Mouse (Mus musculus): ENCODE results near the gene Nkiras2.
A peak's percentile ranks its signal among the peaks of the same experiment; 100 is the strongest.

Gene Nkiras2

GRCm38 (mm10) chr11:100628056-100628455 lies 9.0 kb downstream of the Nkiras2 start:
- DNase-seq (ENCODE audit: low read depth, low spot score), result no peak

DNA sequence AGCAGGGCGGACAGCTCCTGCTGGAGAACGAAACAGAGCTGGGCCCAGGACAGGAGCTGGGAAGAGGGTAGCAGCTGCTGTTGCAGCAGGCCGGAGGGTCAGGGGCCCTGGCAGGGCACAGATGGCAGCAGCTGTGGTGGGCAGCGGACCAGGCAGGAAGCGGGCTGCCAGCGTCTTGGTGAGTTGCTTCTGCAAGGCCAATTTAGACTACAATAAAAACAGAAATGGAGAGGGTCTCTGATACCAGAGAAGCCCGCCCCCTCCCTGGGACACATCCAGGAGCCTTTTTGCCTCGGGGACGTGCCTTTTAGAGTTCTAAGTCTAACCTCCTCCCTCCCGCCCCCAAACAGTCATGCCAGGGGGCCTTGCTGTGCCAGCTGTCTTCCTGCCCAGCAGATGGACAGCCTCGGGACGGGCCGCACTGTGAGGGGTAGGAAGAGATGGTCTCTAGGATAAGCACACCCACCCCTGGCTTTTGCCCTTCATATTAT lies 9.9 kb downstream of the Nkiras2 start:
- no peak for DNase-seq (ENCODE audit: low read depth, low spot score)

DNA sequence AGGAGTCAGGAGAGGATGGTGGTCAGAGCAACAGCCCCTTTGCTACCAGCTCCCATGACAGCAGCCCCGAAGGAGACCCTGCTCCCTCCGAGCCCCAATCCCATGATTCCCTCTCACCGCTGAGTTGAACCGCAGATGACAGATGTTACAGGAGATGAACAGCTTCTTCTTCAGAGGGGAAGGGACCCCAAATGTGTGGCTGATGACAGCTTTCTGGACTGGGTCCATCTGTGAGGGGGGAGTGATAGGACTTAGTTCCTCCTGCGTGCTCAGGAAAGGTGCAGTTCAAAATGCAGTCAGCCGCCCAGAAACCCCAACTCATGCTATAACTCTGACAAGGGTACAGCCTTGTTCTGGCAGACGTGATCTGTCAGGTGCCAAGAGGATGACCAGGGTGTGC lies 15.5 kb downstream of the Nkiras2 start:
- DNase-seq (ENCODE audit: low read depth, low spot score), result no peak

DNA sequence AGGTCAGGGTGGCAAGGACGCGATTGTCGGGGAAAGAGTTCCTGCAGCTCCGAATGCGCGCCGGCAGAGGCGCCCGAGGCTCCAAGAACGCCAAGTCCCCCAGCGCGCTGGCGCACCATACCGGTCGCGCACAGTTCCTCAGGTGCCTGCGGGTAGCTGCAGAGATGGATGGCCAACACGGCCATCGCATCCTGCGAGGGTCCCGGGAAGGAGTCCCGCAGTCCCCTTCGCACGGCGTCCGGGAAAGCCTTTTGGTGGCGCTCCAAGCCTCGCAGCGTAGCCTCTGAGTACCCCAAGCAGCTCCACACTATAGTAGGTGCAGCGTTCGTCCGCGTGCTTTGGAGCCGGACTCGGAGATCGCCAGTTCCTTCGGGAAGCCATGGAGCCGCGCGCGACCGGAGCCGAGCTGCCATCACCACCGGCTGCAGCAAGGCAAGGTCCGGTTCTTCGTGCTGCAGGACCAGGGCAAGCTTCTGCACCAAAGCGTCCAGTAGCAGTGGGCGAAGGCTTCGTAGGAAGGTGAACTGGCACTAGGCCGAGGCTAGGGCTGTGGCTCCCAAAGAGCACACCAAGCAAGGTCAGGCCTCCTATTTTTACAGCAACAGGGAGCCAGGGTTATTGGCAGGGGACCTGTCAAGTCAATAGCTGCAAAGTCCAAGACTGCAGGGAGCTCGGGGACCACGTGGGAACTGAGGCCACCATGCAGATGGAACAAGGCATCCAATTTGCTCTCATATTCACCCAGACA lies 21.3 kb downstream of the Nkiras2 start:
- DNase-seq (ENCODE audit: low read depth, low spot score), result peak; percentile 55

DNA sequence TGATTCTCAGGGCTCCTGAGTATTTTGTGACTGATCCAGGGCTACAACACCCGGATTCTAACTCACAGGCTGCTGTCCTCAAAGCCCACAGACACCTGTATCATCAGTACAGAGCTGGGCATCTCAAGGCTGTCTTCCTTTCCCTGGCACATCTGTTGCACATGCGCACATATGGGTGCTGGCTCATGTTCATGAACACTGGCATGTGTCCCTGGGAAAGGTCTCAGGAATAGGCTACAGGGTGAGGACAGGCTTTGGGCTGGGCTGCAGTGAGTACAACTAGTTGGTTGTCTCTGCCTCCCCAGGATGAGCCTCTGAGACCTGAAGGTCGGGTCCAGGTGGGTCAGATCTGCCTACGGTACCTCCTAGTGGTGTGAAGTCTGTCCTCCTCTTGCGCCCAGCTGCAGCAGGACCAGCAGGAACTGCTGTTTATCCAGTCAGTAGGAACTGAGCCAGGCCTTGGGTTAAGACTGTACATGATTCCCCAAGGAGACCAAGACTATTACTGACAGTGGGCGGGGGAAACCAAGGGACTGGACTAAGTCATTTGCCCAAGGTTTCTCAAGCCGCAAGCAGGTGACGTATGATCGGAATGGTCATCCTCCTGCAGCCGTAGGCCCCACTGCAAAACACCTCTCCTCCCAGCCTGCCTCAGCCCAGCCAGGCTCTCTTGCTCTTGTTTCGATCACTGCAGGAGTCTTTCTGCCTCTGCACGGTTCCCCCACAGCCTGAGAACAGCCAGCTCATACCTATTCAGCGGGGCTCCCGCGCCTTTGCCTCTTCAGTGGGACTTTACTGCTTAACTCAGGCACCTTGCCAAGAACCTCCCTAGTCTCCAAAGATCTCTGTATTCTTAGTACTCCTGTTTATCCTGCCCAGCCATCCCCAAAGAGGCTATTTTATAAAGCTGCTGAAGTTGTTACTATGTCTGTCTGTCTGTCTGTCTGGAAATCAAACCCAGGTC lies 24.9 kb downstream of the Nkiras2 start:
- no peak for DNase-seq (ENCODE audit: low read depth, low spot score)

- DNase-seq (ENCODE audit: low read depth, low spot score), result peak; percentile 73
Observed at GRCm38 (mm10) chr11:100646265-100646664, 27.2 kb downstream of the Nkiras2 start.

GRCm38 (mm10) chr11:100648405-100648804 lies 29.4 kb downstream of the Nkiras2 start:
- DNase-seq (ENCODE audit: low read depth, low spot score), result no peak

GRCm38 (mm10) chr11:100651205-100651604 lies 32.2 kb downstream of the Nkiras2 start:
- DNase-seq (ENCODE audit: low read depth, low spot score), result no peak

DNA sequence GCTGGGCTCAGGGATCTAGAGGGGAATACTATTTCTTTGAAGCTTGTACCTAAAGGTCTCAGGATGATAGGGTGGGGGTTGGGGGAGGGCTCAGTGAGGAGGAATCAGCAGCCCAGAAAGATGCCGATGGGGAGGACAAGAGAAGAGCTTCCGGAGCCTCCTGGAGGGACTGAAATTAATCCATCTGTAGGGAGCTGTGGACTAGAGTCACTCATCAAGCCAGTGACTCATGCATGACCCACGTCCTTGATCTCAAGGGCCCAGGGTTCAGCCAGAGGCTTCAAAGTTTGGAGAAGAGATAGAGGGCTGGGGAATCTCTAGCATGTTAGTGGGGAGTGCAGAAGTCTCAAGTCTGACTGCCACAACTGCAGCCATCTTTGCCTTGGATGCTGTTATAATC lies 32.7 kb downstream of the Nkiras2 start:
- DNase-seq (ENCODE audit: low read depth, low spot score), result no peak

GRCm38 (mm10) chr11:100655589-100655988 lies 36.5 kb downstream of the Nkiras2 start:
- DNase-seq (ENCODE audit: low read depth, low spot score), result peak; percentile 32

DNA sequence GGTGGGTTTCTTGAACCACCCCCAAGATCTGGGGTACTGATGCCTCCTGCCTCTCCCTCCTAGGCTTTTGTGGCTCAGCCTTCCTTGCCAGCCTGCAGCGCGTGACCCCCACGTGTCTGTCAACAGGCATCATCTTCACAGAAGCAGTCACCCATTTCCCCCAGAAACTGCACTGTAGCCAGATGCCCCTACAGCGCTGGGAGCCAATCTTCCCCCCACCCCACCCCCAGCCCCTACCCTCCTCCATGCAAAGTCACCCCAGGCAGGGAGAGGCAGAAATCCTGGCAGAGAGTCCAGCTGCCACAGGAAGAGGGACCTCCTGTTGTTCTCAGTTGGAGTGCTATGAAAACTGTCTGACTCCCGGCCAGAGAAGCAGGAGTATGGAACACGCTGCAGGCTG lies 37.4 kb downstream of the Nkiras2 start:
- no peak for DNase-seq (ENCODE audit: low read depth, low spot score)

- DNase-seq (ENCODE audit: low read depth, low spot score), result no peak
Observed at GRCm38 (mm10) chr11:100659806-100660205, 40.8 kb downstream of the Nkiras2 start.

GRCm38 (mm10) chr11:100671049-100671448 lies 52.0 kb downstream of the Nkiras2 start:
- no peak for DNase-seq (ENCODE audit: low read depth, low spot score)

DNA sequence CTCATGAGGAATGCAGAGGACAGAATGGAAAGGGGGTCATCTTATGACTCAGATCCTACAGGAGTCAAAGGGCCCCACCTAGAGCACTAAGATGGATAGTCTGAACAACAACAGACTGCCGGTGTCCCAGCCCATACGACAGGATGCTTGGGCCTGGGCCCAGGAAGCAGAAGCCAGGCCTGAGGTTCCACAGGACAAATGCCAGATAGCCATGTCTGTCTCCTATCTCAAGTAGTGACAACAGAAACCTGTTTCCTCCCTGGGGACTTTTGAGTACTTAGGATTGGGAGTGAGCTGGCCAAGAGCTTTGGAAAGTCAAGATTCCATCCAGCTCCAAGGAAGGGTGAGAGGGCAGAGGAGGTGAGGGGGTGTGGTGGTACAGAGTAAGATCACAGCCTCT lies 52.9 kb downstream of the Nkiras2 start:
- DNase-seq (ENCODE audit: low read depth, low spot score), result no peak

- DNase-seq (ENCODE audit: low read depth, low spot score), result no peak
Observed at GRCm38 (mm10) chr11:100673169-100673568, 54.1 kb downstream of the Nkiras2 start.
